Mouse (Mus musculus) stomach, postnatal 0 days (tissue): ENCODE data around the gene Crim1.

ENCODE experiments used
- CTCF ChIP-seq: IDR thresholded peaks from 2 replicates; pipeline ENCODE4 v1.5.1; 2016; ENCODE audit warnings: antibody characterized with exemption, low read depth, mild to moderate bottlenecking, moderate library complexity
- EP300 ChIP-seq: optimal IDR thresholded peaks from 2 replicates; pipeline ENCODE3; 2016; ENCODE audit warnings: antibody characterized with exemption

GRCm38 (mm10) chr17:78163278-78163677 lies 36.8 kb upstream of the Crim1 start:
- TF ChIP-seq CTCF (peak; percentile 89), EP300 (no peak)
